Mouse (Mus musculus): Measurements from ENCODE around the gene Tpx2.

DNA sequence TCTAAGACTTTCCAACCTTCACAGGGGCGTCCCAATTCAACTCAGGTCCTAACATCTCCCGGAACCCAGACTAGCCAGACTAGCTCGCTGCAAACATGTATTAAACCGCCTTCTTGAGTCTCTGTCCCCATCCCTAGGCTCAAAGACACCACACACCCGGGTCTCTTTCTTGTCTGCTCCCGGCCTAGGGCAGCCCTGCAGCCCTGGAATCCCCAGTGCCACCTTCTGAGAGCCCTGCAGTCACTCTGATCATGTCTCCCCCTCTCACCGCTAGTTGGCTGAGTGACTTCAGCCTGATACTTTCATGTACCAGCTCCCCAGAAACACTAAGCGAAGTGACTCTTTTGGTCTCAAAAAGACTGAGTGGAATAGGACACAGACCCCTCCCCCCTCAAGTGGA is 95.8 kb downstream of the Tpx2 start:
- TF ChIP-seq CTCF (IDR thresholded peaks at IDR 0.05; ENCODE audit: low read depth) (no peak), EP300 (IDR thresholded peaks at IDR 0.05; ENCODE audit: low read depth) (no peak)

All from liver, postnatal 0 days (tissue).